Mouse (Mus musculus) yolk sac, embryonic 10.5 days (tissue): ENCODE measurements around the gene Fnbp1l.

ENCODE experiments used
- DNase-seq: peaks from one replicate; pipeline ENCODE4 v3.0.0-alpha.2; 2017; ENCODE audit warnings: low spot score

Gene Fnbp1l

GRCm38 (mm10) chr3:122492006-122492405 is 127.5 kb downstream of the Fnbp1l start:
- DNase-seq: no peak

- DNase-seq: no peak
These were observed 128.9 kb downstream of the Fnbp1l start for GRCm38 (mm10) chr3:122490574-122490973.
